Mouse (Mus musculus) skeletal muscle tissue, adult 2 months (tissue): ENCODE measurements around the gene Arcn1.
"Not testable (repeated sequence)": the region's sequence is repeated elsewhere in the genome, so short reads cannot be mapped to it uniquely, and the experiment has no call there.

Experiments used
- DNase-seq: peaks from one replicate; pipeline ENCODE4 v3.0.0-alpha.2; 2012; ENCODE audit warnings: low read depth, low spot score

The Arcn1 gene

GRCm38 (mm10) chr9:44767101-44768028, at the start of gene Arcn1, which contains the start of gene Ift46:
Gene Arcn1, minus strand, starts transcription at chr9:44767845.
Gene Ift46, plus strand, starts transcription at chr9:44767908.
- DNase-seq, result peak; percentile 81

GRCm38 (mm10) chr9:44814179-44814578, 46.5 kb upstream of the Arcn1 start:
- DNase-seq, result no peak

GRCm38 (mm10) chr9:44810316-44810715, 42.7 kb upstream of the Arcn1 start:
- no peak for DNase-seq

GRCm38 (mm10) chr9:44807778-44808177, 40.1 kb upstream of the Arcn1 start:
- DNase-seq, result no peak

DNA sequence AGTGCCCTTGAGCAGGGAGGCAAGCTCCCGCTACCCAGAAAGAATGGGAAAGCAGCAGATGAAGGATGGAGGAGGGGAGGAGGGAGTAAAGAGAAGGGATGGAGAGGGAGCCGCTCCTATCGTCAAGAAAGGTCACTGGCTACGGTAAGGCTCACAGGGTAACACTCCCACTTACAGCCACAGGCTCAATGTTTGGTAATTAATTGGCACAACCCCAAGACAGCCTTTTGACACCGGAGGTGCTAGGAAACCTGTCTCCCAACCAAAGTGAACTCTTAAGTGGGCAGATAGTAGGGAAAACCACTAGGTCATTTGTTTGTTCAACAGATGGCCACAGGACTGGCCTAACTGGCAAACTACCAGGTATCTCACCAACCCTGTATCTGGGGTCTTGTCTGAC, 39.5 kb upstream of the Arcn1 start:
- no peak for DNase-seq

DNA sequence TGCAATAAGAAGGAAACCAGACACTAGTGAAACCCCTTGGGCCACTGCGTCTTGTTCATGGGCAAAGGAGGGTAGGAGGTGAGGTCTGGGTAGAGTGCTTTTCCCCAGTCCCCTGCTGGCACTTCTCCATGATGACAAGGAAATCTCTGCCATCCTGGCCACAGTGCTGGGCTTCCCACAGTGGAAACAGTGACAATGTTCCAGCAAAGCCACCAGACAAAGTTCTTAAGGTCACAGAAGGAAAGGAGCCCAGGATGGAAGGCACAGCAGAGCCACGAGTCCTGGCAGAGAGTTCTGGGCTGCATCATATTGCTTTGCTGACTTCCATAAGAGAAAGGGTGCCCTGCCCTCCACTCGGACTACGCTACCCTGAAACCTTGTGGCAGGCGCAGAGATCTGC, 37.9 kb upstream of the Arcn1 start:
- DNase-seq, result no peak

DNA sequence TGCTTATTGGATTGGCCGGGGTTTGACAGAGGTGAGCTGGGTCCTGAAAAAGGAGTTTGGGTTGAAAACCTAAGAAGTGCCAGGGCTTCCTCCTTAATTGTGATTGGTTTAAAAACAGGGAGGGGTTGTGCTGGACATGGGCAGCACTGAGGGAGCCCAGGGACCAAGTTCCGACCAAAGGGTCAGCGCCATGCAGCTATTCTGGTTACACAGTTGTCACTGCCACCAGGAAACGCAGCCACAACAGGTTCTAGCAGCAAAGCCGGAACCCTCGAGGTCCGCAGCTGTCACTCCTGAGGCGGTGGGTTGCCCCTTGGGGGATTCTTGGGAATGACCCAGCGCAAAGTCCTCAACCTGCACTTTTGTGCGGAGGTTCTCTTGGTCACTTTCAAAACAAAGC, 37.0 kb upstream of the Arcn1 start:
- DNase-seq, result no peak

DNA sequence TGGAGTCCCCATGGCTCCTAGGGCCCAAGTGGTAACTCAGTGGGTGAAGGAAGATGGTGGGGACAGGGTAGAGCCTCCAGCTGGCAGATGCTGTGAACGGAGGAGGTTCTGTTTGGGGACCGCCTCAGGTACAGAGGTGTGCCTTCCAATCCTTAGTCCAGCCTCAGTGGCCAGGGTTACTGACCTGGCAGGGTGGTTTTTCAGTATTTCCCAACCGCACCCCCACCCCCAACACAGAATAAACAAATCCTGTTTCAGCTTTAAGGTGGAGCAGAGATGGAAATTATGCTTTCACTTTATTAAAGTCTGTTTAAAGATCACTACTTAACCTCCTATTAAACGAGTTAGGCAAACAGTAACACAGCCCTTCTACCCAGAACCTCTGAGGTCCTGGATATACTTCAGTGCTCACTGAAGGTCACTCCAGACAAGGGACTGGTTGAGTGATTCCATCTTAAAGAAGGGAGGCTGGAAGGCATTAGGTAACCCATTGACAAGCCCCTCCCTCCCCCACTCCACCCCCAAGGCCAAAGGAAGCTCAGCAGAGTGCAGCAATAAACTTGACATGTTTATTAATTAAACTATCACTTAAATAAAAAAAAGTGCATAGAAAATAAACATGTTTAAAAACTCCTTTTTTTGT, 35.3 kb upstream of the Arcn1 start, which contains the start of gene Ttc36:
Gene Ttc36 (minus strand): TSS at position 265 of the 643 bp plus-strand sequence.
- DNase-seq, result no peak

DNA sequence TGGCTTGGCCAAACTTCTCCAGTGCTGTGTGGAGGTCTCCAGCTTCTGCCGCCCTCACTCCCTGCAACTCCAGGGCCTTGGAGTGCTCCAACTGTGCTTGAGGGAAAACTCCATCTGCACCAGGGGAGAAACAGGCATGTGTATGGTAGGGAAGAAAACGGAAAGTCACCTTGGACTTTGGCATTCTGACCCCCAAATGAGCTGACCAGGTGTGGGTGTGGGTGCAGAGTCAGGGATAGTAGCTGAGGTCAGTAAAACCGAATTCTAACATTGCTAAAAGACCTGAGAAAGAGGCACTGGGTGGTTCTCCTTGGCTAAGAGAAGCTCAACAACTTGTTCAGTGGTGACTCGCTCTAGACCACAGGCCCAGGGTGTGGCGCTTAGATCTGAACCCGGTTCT, 34.0 kb upstream of the Arcn1 start:
- DNase-seq, result no peak

- no peak for DNase-seq
Measured at GRCm38 (mm10) chr9:44799958-44800324, 32.3 kb upstream of the Arcn1 start.

DNA sequence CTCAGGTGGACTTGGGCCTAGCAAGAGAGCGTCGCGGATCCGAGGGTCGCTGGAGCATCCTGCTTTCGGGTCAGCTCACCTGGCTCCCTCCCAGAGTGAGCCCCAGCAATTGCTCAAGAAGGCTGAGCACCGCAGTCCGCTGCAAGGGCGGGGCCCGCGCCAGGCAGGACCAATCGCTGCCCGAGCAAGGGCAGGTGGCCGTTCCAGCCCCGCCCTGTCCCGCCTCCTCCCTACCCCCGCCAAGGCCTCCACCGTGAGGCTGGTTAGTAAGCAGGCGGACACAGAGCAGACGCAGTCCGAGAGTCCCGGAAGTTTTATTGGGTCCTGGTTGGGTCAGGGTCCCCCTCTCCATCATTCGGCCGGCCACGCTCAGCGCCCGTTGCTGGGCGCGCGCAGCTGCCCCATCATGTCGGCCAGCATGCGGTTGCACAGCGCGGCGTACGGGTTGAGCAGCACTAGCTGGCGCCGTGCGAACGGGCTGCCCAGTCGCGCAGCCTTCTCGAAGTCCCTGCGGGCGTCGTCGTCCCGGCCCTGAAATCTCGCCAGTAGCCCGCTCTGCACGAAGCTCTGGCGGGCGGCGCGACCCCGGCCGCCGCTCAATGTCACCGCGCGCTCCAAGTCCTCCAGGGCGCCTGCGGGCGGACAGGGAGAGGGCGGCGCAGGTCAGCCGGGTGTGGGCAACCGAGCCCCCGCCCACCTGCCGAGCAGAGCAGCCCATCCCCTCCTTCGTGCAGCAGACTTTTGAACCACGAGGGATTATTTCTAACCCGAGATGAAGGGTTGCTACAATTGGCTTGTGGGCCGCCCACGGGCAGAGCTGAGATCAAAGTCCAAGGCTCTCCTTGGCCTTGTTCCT, 31.7 kb upstream of the Arcn1 start, which contains the start of gene Tmem25:
Gene Tmem25 (minus strand): TSS at position 206 of the 856 bp plus-strand sequence.
- peak; percentile 72 for DNase-seq

- peak; percentile 42 for DNase-seq
Measured at GRCm38 (mm10) chr9:44798298-44798697, 30.7 kb upstream of the Arcn1 start.

- DNase-seq, result no peak
Measured at GRCm38 (mm10) chr9:44792842-44793241, 25.2 kb upstream of the Arcn1 start.

DNA sequence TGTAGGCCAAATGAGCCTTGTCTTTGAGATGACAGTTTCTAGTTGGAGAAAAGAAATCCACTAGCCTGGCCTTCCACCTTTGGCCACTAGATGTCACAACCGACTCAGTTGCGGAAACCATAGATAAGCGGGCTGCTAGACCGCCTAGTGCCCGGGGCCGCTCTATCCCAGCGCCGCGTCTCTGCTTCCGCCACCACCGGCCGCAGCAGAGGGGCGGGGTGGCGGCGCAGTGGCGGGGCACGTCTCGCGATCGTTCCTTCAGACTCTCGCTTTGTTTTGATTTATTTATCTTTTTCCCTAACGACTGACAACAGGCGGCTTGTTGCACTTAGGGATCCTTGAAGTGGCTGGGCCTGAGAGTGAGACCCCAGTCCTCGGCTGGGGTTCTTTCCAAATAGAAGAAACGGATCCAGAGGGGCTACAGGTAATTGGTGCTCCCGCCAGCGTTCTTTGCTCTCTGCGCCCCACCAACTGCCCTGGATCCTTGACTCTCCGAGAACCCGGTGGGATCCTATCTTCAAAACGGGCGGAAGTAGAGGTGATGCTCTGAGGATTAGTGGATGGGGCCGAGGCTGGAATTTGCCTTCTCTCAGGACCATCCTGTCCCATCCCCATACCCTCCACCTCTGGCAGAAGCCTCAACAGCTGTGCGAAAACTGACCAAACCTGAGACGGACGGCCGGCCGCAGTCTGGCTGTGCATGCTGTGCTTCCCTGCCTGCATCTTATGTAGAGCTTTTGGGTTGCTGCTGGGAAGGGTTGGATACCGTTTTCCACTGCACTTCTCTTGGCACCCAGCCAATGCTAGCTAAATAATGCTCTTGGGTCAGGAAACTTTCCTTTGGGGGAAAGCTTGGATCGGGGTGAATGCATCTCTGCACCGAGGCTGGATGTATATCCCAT, 5.4 kb upstream of the Arcn1 start:
- peak; percentile 93 for DNase-seq

DNA sequence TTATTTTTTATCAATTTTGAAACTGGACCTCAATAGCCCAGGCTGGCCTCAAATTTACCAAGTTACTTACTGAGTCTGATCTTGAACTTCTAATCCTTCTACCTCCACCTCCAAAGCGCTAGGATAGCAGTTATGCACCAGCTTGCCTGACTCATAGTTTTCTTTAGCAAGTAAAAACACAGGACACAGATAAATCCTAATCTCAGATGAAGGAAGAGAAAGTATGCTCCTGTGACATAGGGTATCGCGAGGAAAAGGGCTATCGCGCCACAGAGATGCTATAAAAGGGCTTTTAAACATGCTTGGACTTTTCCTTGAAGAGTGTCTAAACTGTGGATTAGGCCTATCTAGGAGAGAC, 4.7 kb upstream of the Arcn1 start:
- DNase-seq, result no peak

DNA sequence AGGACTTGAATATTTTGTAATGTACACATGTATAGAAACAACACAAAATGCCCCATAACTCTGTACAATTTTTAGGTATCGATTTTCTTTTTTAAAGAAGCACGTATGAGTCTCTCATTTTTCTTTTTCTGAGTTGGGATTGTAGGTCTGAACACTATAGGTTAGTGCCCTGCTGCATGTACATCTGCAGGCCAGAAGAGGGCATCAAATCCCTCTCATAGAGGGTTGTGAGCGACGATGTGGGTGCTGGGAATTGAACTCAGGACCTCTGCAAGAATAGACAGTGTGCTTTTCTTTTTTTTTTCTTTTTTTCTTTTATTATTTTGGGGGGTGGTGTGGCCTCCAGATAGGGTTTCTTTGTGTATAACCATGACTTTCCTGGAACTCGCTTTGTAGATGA, 3.7 kb upstream of the Arcn1 start:
- no peak for DNase-seq

GRCm38 (mm10) chr9:44768029-44768394, 367 bp upstream of the Arcn1 start:
- DNase-seq, result not testable (repeated sequence)

DNA sequence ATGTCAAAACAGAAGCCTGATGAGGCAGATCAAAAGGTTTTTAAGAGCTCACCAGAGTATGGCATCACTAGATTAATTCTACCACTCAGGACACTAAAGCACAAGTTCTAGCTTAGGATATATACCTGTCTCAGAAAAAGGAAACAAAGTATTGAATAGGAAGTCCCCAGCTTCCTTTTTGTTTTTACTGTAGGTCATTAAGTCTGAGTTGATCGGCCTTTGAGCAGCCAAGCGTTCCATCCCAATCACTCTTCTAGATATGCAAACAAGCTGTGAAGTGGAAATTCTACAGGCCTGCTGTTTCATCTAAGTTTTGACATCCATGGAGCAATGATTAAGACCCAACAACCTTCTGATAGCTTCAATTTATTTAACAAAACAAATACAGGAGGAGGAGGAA, 6.8 kb downstream of the Arcn1 start:
- DNase-seq, result no peak

DNA sequence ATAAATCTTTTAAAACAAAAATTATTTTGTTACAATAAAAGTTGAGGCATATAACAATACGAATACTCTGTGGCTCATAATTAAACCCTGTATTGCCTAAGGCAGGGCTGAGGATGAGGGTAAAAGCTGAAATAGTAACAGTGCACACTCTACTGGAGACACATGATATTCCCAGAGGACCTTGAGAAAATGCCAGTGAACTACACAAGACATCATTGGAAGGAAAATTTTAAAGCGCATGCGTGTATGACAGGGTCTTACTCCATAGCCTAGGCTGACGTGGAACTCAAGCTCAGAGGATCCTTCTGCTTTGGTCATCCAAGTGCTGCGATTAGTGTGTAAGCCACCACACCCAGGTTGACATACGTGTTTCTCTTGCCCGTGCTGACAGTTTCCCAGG, 19.2 kb downstream of the Arcn1 start:
- DNase-seq, result peak; percentile 66

GRCm38 (mm10) chr9:44747341-44747740, 20.3 kb downstream of the Arcn1 start:
- no peak for DNase-seq

GRCm38 (mm10) chr9:44746666-44747065, 21.0 kb downstream of the Arcn1 start:
- no peak for DNase-seq
